Mouse (Mus musculus): Measurements from ENCODE around the gene Dpf3. TPM values are rescaled to one million over a fixed set of nuclear protein-coding genes. Genes with fewer than 3 reads are reported as not detected.

The Dpf3 gene
- polyA plus RNA-seq, 1 experiment from 2014 or later, result 1.4 TPM

GRCm38 (mm10) chr12:83424720-83425444 is 62.6 kb downstream of the Dpf3 start:
- peak; percentile 7; the same call in 1 of the 2 replicates for TF ChIP-seq CTCF (IDR thresholded peaks at IDR 0.05)
- TF ChIP-seq EP300 (IDR thresholded peaks at IDR 0.05), result no peak
- H3K4me2 ChIP-seq (replicated peaks; ENCODE audit: low read depth, low read length), result no peak overlapping the region

GRCm38 (mm10) chr12:83424086-83424719 is 63.3 kb downstream of the Dpf3 start:
- H3K4me3 ChIP-seq (ENCODE audit: low read depth, low read length), result no peak overlapping the region
- no peaks in the 10 kb centered on the region for H3K36me3 ChIP-seq (ENCODE audit: insufficient read depth, low read length)
- H3K4me2 ChIP-seq (replicated peaks; ENCODE audit: low read depth, low read length), result no peak overlapping the region
- no peaks in the 10 kb centered on the region for H3K27me3 ChIP-seq (replicated peaks; ENCODE audit: insufficient read depth, low read length)
- no peaks in the 10 kb centered on the region for H3K9me3 ChIP-seq (ENCODE audit: low read length)
- ATAC-seq (no peak), DNase-seq (ENCODE audit: low spot score) (no peak)
- H3K9ac ChIP-seq (replicated peaks; ENCODE audit: low read depth), result no peak overlapping the region
- TF ChIP-seq CTCF (IDR thresholded peaks at IDR 0.05) (no peak), EP300 (IDR thresholded peaks at IDR 0.05) (no peak)
- WGBS, result 73% methylated on average over 12 of the region's 12 CpGs
- no peaks in the 10 kb centered on the region for H3K4me1 ChIP-seq (ENCODE audit: insufficient read depth, low read depth, low read length)
- no peak overlapping the region for H3K27ac ChIP-seq (ENCODE audit: low read length)

More at GRCm38 (mm10) chr12:83424720-83425444, 62.6 kb downstream of the Dpf3 start:
- DNase-seq (ENCODE audit: low spot score) (no peak), ATAC-seq (no peak)
- H3K4me3 ChIP-seq (ENCODE audit: low read depth, low read length), result no peak overlapping the region
- H3K36me3 ChIP-seq (ENCODE audit: insufficient read depth, low read length), result no peaks in the 10 kb centered on the region
- no peaks in the 10 kb centered on the region for H3K4me1 ChIP-seq (ENCODE audit: insufficient read depth, low read depth, low read length)
- no peak overlapping the region for H3K9ac ChIP-seq (replicated peaks; ENCODE audit: low read depth)
- H3K27me3 ChIP-seq (replicated peaks; ENCODE audit: insufficient read depth, low read length), result no peaks in the 10 kb centered on the region
- H3K27ac ChIP-seq (ENCODE audit: low read length), result no peak overlapping the region
- 46% methylated on average over 11 of the region's 11 CpGs for WGBS
- H3K9me3 ChIP-seq (ENCODE audit: low read length), result no peaks in the 10 kb centered on the region

GRCm38 (mm10) chr12:83420346-83420745 is 67.2 kb downstream of the Dpf3 start:
- TF ChIP-seq EP300 (IDR thresholded peaks at IDR 0.05) (no peak), CTCF (IDR thresholded peaks at IDR 0.05) (no peak)
- no peak overlapping the region for H3K27ac ChIP-seq (ENCODE audit: low read length)
- H3K4me3 ChIP-seq (ENCODE audit: low read depth, low read length), result no peak overlapping the region
- WGBS, result 82% methylated on average over 5 of the region's 5 CpGs
- no peak overlapping the region for H3K4me2 ChIP-seq (replicated peaks; ENCODE audit: low read depth, low read length)
- H3K27me3 ChIP-seq (replicated peaks; ENCODE audit: insufficient read depth, low read length), result no peaks in the 10 kb centered on the region
- ATAC-seq (no peak), DNase-seq (ENCODE audit: low spot score) (no peak)
- no peak overlapping the region for H3K9ac ChIP-seq (replicated peaks; ENCODE audit: low read depth)
- no peaks in the 10 kb centered on the region for H3K4me1 ChIP-seq (ENCODE audit: insufficient read depth, low read depth, low read length)
- no peaks in the 10 kb centered on the region for H3K36me3 ChIP-seq (ENCODE audit: insufficient read depth, low read length)
- no peaks in the 10 kb centered on the region for H3K9me3 ChIP-seq (ENCODE audit: low read length)

GRCm38 (mm10) chr12:83415207-83415606 is 72.3 kb downstream of the Dpf3 start:
- WGBS, result 73% methylated on average over 4 of the region's 4 CpGs
- H3K4me3 ChIP-seq (ENCODE audit: low read depth, low read length), result no peak overlapping the region
- no peaks in the 10 kb centered on the region for H3K36me3 ChIP-seq (ENCODE audit: insufficient read depth, low read length)
- no peak overlapping the region for H3K4me2 ChIP-seq (replicated peaks; ENCODE audit: low read depth, low read length)
- no peak overlapping the region for H3K27ac ChIP-seq (ENCODE audit: low read length)
- H3K27me3 ChIP-seq (replicated peaks; ENCODE audit: insufficient read depth, low read length), result no peaks in the 10 kb centered on the region
- DNase-seq (ENCODE audit: low spot score) (no peak), ATAC-seq (no peak)
- TF ChIP-seq CTCF (IDR thresholded peaks at IDR 0.05) (no peak), EP300 (IDR thresholded peaks at IDR 0.05) (no peak)
- H3K9me3 ChIP-seq (ENCODE audit: low read length), result no peaks in the 10 kb centered on the region
- H3K4me1 ChIP-seq (ENCODE audit: insufficient read depth, low read depth, low read length), result no peaks in the 10 kb centered on the region
- H3K9ac ChIP-seq (replicated peaks; ENCODE audit: low read depth), result no peak overlapping the region

GRCm38 (mm10) chr12:83413684-83414083 is 73.8 kb downstream of the Dpf3 start:
- TF ChIP-seq EP300 (IDR thresholded peaks at IDR 0.05) (no peak), CTCF (IDR thresholded peaks at IDR 0.05) (no peak)
- ATAC-seq, result no peak
- WGBS, result 89% methylated on average over 5 of the region's 5 CpGs

GRCm38 (mm10) chr12:83411721-83412521 is 75.6 kb downstream of the Dpf3 start:
- Histone ChIP-seq H3K27me3 (replicated peaks; ENCODE audit: insufficient read depth, low read length) (no peaks in the 10 kb centered on the region), H3K36me3 (ENCODE audit: insufficient read depth, low read length) (no peaks in the 10 kb centered on the region), H3K27ac (ENCODE audit: low read length) (no peak overlapping the region), H3K9me3 (ENCODE audit: low read length) (no peaks in the 10 kb centered on the region), H3K4me2 (replicated peaks; ENCODE audit: low read depth, low read length) (no peak overlapping the region), H3K4me3 (ENCODE audit: low read depth, low read length) (no peak overlapping the region), H3K4me1 (ENCODE audit: insufficient read depth, low read depth, low read length) (no peaks in the 10 kb centered on the region), H3K9ac (replicated peaks; ENCODE audit: low read depth) (no peak overlapping the region)
- ATAC-seq, result no peak
- 47% methylated on average over 17 of the region's 17 CpGs for WGBS
- no peak for DNase-seq (ENCODE audit: low spot score)
- TF ChIP-seq CTCF (IDR thresholded peaks at IDR 0.05) (no peak), EP300 (IDR thresholded peaks at IDR 0.05) (no peak)

More at GRCm38 (mm10) chr12:83413684-83414083, 73.8 kb downstream of the Dpf3 start:
- no peak overlapping the region for H3K9ac ChIP-seq (replicated peaks; ENCODE audit: low read depth)
- DNase-seq (ENCODE audit: low spot score), result no peak
- no peaks in the 10 kb centered on the region for H3K9me3 ChIP-seq (ENCODE audit: low read length)
- no peak overlapping the region for H3K4me3 ChIP-seq (ENCODE audit: low read depth, low read length)
- no peak overlapping the region for H3K4me2 ChIP-seq (replicated peaks; ENCODE audit: low read depth, low read length)
- H3K27me3 ChIP-seq (replicated peaks; ENCODE audit: insufficient read depth, low read length), result no peaks in the 10 kb centered on the region
- H3K36me3 ChIP-seq (ENCODE audit: insufficient read depth, low read length), result no peaks in the 10 kb centered on the region
- no peaks in the 10 kb centered on the region for H3K4me1 ChIP-seq (ENCODE audit: insufficient read depth, low read depth, low read length)
- H3K27ac ChIP-seq (ENCODE audit: low read length), result no peak overlapping the region
